Mouse (Mus musculus) mature B cell (primary cell): ENCODE measurements around the gene Smarcd1.
"Not testable (repeated sequence)": the region's sequence is repeated elsewhere in the genome, so short reads cannot be mapped to it uniquely, and the experiment has no call there.

Experiments used
- in situ Hi-C: fragments of 300-500 bp; cut with MboI; formaldehyde crosslinking; loops from 2 replicates; pipeline ENCODE4 v1.14.3; 2019

Smarcd1 gene

DNA sequence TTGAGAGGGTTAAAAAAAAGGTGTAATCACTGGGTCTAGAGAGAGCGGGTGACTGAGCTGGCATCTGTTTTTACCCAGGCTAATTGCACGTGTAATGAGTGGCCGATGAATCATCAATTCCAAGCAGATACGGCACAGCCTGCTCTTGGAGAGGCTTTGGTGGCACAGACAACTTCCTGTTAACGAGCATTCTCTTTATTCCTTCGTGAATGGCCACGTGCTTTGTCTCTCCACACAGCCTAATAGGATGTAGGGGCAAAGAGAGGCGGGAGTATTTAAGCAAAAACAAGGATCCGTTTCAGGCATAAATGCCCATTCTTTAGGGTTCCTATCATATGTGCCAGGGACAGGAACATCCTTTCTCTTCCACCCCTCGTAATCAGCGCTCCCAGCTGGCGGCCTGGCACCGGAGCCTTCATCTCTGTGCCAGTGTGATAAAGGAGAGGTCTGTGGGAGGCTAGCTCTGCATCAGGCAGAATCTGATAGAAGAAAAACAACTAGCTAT, 13.5 kb downstream of the Smarcd1 start:
- in situ Hi-C loops, result no loop called here

DNA sequence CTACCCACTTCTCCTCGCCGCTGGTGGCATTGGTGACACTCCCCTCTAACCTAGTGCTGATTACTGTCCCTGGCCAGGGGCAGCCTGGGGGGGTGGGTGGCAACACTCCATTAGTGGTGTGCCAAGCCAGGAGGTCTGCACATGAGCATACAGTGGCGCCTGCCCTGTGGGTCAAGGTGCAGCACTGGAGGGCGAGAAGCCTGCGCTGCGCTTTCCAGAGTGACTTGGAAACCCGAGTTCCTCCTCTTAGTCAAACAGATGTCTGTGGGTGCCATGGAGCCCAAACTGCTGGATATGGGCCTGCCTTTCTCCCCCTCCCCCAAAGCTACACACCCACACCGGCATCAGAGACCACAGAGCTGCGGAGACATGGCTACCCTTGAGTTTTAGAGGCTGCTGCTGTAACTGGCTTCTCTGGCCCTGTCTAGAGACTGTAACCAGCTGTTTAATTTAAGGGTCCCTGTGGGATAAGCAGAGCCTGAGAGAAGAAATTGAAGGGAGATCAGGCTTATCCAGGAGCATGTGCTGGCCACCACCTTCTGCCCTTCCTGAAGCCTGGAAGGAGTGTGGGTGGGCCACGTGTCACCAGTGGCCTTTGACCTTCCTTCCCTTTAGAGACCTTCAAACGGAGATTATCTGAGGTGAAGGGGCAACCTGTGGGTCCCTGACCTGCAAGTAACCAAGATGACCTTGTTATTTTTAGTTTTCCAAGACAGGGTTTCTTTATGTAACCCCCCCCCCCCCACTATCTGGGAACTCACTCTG, 14.2 kb downstream of the Smarcd1 start:
- in situ Hi-C loops, result no loop called here

- in situ Hi-C loops, result no loop called here
These were observed 14.9 kb downstream of the Smarcd1 start for GRCm38 (mm10) chr15:99716814-99717213.

DNA sequence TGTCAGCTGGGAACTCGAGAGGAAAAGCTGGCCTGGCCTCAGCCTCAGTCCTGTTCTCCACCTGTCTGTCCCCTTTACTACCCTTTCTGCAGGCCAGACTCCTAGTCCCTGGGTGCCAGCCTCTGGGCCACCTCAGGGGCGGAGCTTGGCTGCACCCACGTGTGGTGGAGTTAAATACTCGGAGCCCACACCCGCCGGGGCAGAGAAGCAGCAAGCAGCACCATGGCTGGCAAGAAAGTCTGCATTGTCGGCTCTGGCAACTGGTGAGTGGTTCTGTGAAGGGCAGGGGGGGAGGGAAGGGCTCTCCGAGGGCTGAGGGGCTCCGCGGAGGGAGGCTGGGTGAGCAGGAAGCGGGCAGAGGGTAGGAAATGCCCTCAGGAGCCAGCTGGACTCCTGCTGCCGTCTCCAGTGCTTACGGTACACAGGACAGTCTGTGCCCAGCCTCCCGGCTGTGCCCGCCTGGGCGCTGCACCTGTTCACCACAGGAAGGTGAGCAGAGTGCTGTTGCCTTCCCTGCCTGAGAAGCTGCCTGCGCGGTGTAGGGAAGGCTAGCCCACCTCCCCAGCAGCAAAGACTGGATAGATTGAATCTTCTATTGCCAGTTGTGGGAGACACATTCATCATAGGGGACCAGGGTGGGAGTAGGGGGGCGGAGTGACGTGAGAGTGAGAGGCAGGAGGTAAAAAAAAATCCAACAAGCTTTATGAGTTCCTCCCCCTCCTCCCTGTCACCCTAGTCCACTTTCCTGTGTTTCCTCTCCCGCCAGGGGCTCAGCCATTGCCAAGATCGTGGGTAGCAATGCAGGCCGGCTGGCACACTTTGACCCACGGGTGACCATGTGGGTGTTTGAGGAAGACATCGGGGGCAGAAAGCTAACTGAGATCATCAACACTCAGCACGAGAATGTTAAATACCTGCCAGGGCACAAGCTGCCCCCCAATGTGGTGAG, 15.7 kb downstream of the Smarcd1 start, which contains the start of gene Gpd1:
Gene Gpd1, plus strand, starts transcription at position 130 of the 949 bp plus-strand sequence.
- in situ Hi-C loops, result no loop called here

GRCm38 (mm10) chr15:99718461-99719021, 16.6 kb downstream of the Smarcd1 start:
- in situ Hi-C loops, result no loop called here

- in situ Hi-C loops, result loop anchor here (5.0 kb wide), 1 partner anchor 52 kb away; the partner anchor contains the start of gene Cers5
These were observed 17.9 kb downstream of the Smarcd1 start for GRCm38 (mm10) chr15:99719865-99720264.

DNA sequence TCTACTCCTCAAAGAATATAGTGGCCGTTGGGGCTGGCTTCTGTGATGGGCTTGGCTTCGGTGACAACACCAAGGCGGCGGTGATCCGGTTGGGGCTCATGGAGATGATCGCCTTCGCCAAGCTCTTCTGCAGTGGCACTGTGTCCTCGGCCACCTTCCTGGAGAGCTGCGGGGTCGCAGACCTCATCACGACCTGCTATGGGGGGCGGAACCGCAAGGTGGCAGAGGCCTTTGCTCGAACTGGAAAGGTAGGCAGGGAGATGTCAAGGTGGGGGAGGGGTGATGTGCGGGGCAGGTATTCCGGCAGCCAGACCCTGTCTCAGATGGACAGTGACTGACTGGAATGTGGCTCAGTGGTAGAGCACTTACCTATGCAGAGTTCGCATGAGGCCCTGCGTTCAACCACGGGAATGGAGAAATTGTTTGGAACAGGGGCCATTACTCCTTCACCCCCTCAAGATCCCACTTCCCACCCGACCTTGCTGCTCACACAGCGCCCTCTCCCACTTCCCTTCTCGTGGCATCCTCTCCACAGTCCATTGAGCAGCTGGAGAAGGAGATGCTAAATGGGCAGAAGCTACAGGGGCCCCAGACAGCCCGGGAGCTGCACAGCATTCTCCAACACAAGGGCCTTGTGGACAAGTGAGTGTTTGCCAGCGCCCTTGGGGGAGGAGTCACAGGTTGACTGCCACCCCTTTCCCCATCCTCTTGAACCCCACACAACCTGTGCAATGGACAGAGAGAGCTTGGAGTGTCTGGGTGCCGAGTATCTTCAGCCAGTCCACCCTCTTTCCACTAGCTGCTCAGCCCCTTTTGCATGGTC, 20.2 kb downstream of the Smarcd1 start:
- in situ Hi-C loops, result loop anchor here (5.0 kb wide), 1 partner anchor 50 kb away; the partner anchor contains the start of gene Cers5

DNA sequence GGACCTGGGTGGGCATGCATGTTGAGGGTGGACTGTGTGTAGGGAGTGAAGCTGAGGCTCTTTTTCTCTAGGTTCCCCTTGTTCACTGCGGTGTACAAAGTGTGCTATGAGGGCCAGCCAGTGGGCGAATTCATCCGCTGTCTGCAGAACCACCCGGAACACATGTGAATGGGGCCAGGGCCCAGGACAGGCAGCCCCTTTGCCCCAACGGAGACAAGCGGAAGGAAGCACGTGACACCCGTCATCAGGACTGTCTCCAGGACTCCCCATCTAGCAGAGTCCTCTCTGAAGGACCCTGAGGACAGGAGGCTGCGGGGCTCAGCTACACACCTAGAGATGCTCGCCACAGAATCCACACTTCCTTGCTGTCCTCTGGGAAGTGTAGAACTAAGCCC, 21.2 kb downstream of the Smarcd1 start:
- in situ Hi-C loops, result loop anchor here (5.0 kb wide), 1 partner anchor 49 kb away; the partner anchor contains the start of gene Cers5

- in situ Hi-C loops, result loop anchor here (5.0 kb wide), 1 partner anchor 49 kb away; the partner anchor contains the start of gene Cers5
These were observed 21.8 kb downstream of the Smarcd1 start for GRCm38 (mm10) chr15:99723515-99724291.

DNA sequence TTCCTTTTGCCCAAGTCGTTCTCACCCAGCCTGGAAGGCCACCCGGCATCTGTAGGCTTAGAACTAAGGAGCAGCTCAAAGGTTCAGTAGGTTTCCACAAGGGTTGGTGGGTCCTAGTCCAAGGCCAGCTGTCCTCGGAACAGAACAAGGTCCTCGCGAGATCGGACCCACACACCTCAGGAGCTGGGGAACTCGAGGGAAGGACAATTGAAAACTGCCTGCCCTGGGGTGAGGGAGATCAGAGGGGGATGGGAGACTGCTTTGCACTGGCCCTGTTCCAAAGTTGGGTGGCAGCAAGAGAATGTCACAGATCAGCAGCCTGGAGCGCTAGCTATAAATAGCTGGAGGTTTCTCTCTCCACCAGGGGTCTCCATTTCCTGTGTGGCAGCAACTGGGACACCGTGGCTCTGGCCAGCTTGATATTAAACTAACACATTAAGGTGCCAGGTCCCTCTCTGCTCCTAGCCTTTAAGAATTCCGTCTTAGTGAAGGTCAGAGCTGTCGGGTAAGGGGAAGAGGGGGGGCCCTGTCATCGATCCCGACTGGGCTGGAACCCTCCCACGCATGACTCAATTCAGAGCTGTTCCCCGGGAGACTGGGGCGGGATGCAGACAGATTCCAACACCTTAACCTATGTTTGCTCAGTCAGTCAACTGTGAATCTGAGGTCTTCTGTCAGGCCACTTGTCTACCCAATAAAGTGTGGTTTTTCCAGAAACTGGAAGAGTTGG, 22.5 kb downstream of the Smarcd1 start:
- in situ Hi-C loops, result loop anchor here (5.0 kb wide), 1 partner anchor 48 kb away; the partner anchor contains the start of gene Cers5

DNA sequence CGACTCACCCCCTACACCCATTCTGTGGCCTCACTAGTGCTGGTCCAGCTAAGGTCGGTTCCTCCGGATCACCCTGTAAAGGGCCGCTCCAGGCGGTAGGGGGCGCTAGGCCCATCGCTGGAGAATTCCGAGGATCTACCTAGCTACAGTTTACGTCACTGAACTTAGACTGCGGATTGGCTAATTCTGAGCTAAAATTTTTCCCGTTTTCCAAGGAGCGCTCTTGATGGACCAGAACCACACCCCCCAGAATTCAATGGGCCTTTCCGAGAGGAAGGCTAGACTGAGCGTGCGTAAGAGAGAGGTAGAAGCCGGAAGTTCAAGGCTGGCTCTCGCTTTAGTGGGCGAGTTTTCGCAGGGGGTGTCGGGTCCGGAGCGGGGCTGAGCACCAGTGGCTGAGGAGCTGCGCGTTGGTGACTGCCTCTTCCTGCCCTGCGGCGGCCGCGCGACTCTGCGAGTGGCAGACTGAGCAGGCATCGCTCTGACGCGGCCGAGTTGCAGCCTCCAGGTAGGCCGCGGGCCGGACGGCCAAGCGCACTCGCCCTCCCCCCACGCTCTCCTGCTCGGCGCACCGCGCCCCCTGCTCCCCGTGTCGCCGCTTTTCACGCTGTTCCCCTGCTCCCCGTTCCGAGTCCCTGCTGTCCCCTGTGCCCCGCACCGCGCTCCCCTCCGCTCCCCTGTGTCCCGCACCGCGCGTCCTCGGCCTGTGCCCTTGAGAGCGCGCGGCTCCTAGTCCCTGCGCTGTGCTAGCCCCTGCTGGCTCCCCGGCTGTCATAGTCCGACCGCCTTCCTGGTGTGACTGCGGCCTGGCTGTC, 23.6 kb downstream of the Smarcd1 start, which contains the start of gene Cox14:
Gene Cox14, plus strand, starts transcription at position 278 of the 815 bp plus-strand sequence.
- in situ Hi-C loops, result no loop called here

GRCm38 (mm10) chr15:99726549-99726948, 24.6 kb downstream of the Smarcd1 start:
- in situ Hi-C loops, result no loop called here

- in situ Hi-C loops, result not testable (repeated sequence)
These were observed 25.1 kb downstream of the Smarcd1 start for GRCm38 (mm10) chr15:99727039-99727438.

GRCm38 (mm10) chr15:99727525-99727924, 25.6 kb downstream of the Smarcd1 start:
- in situ Hi-C loops, result no loop called here

DNA sequence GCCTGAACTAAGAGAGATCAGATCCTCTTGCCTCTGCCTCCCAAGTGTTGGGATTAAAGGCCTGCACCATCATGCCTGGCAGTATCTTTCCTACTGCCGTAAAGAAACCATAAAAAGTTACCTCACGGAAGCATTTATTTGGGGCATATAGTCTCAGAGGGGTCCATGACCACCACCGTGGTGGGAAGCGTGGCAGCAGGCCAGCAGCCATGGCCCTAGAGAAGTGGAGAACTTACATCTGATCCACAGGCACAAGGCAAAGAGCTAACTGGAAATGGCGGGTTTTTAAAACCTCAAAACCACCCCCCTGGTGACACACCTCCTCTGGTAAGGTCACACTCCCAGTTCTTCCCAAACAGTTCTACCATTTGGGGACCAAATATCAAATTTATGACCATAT, 26.3 kb downstream of the Smarcd1 start:
- in situ Hi-C loops, result no loop called here

DNA sequence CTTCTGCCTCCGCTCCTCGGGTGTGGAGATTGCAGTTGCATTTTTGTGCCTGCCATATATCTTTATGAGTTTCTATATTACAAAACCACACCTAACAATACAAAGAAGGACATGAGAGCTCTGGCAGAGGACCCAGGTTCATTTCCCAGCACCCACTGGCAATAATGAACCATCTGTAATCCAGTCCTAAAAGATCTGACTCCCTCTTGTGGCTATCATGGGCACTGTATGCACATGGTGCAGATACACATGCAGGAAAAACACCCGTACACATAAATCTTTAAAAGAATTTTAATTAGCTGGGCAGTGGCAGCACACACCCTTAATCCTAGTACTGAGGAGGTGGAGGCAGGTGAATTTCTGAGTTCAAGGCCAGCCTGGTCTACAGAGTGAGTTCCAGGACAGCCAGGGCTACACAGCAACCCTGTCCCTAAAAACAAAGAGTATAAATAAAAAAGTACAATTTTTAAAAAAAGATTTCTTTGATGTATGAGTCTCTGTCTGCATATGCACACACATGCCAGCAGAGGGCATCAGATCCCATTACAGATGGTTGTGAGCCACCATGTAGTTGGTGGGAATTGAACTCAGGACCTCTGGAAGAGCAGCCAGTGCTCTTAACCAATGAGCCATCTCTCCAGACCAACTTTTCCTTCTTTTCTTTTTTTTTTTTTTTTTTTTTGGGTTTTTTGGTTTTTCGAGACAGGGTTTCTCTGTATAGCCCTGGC, 27.3 kb downstream of the Smarcd1 start:
- in situ Hi-C loops, result no loop called here

- in situ Hi-C loops, result no loop called here
These were observed 29.2 kb downstream of the Smarcd1 start for GRCm38 (mm10) chr15:99731167-99731566.

- in situ Hi-C loops, result no loop called here
These were observed 29.7 kb downstream of the Smarcd1 start for GRCm38 (mm10) chr15:99731678-99732077.
